19 mouse cellular contexts compared by ENCODE assay signal in genomic region chr5:81083698-81084360, GRCm38 (mm10).
"Had no signal": no experiment of that assay in that cellular context is flagged by ENCODE, and none has a peak within 500 bp of the region (broad histone marks: within the 10 kb centered on the region; RNA-seq: fewer than 3 reads in every experiment).

No protein-coding gene starts in this region.

- H3K36me3 ChIP-seq: limb, embryonic 10.5 days; limb, embryonic 13.5 days; liver, embryonic 12.5 days; liver, embryonic 15.5 days; neural tube, embryonic 13.5 days; stomach, embryonic 15.5 days had no signal

- ATAC-seq: liver, embryonic 12.5 days had no signal

- H3K4me3 ChIP-seq: limb, embryonic 10.5 days; limb, embryonic 13.5 days; liver, embryonic 12.5 days; liver, embryonic 15.5 days; neural tube, embryonic 13.5 days; stomach, embryonic 15.5 days had no signal

- H3K4me1 ChIP-seq: limb, embryonic 10.5 days; liver, embryonic 12.5 days; liver, embryonic 15.5 days; stomach, embryonic 15.5 days had no signal

- H3K27me3 ChIP-seq: limb, embryonic 13.5 days; liver, embryonic 12.5 days; liver, embryonic 15.5 days; neural tube, embryonic 13.5 days; stomach, embryonic 15.5 days had no signal

- H3K27ac ChIP-seq: limb, embryonic 10.5 days; limb, embryonic 13.5 days; liver, embryonic 12.5 days; liver, embryonic 15.5 days; neural tube, embryonic 13.5 days; stomach, embryonic 15.5 days had no signal

- DNase-seq: kidney, adult 9 months; kidney, postnatal 14 days; kidney, postnatal 4 days; liver; lung, adult 2 months; lung, postnatal 14 days; lung, postnatal 4 days; midbrain, embryonic 14.5 days; retina, postnatal 1 day; right cerebral cortex, postnatal 25 days; spleen, adult 18-20 months; thymus, postnatal 36 days had no signal

- H3K9me3 ChIP-seq: limb, embryonic 10.5 days; limb, embryonic 13.5 days; liver, embryonic 12.5 days; liver, embryonic 15.5 days; neural tube, embryonic 13.5 days; stomach, embryonic 15.5 days had no signal

- H3K4me2 ChIP-seq: limb, embryonic 13.5 days; liver, embryonic 12.5 days; liver, embryonic 15.5 days; midbrain, embryonic 11.5 days; neural tube, embryonic 13.5 days; stomach, embryonic 15.5 days had no signal

- H3K9ac ChIP-seq: limb, embryonic 13.5 days; liver, embryonic 12.5 days; liver, embryonic 15.5 days; neural tube, embryonic 13.5 days; stomach, embryonic 15.5 days had no signal
